Mouse (Mus musculus): ENCODE measurements around the gene Shc1.

DNA sequence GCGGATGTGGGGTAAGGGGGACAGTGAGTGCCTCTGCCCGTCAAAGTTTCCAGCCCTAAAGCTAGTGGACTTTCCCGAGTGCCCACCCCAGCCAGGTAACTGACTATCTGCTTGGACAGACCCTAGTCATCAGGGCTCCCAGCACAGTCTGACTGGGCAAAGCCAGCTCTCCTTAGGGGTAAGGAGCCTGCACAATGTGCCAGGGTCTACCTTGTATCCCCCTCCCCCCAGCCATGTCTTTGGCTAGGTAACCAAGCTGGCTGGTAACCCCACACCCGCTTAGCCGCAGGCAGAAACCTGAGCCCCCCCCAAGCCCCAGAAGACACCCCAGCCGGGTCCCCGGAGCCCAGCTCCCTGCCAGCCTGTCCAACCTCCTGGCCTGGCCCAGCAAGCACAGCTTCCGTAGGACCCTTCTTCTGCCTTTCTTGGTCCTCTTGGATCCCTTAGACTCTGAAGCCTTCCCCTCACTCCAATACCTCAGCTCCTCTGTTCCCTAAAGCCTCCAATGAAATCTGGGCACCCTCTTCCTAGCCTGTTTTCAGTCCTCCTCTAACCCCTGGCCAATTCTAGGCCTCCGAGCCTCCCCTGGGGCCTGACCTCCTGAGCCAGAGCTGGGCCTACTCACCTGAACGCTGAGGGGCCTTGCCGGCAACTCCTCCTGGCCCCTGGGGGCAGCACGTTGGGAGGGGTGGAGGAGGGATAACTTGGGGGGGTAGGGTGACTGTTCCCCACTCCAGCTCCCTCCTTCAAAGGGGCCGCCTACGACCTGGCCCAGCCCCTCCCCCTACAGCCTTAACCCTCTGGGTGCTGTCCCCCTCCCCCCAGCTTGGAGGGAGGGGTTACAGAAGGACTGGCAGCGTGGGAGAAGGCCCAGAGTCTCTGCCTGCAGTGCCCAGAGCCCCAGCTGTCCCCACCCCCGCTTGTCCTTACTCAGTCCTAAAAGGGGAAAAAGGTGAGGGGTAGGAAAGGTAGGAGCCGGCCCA, 31.5 kb upstream of the Shc1 start:
- no peak for TF ChIP-seq ZNF384 (IDR thresholded peaks at IDR 0.05; ENCODE audit: low read depth, low read length)
- peak; percentile 58; the same call in 1 of the 2 replicates for TF ChIP-seq HCFC1 (IDR thresholded peaks at IDR 0.05; ENCODE audit: low read depth, low read length)
- no peak for TF ChIP-seq CHD1 (IDR thresholded peaks at IDR 0.05; ENCODE audit: low read depth, low read length)
- peak; percentile 18; the same call in 1 of the 2 replicates for TF ChIP-seq POLR2A (IDR thresholded peaks at IDR 0.05; ENCODE audit: low read depth, low read length)
- TF ChIP-seq RCOR1 (conservative IDR thresholded peaks at IDR 0.05; ENCODE audit: low read depth, low read length): 0 out of 2 replicates have a peak, but pooled peaks have one; percentile 27
- peak; percentile 89 for TF ChIP-seq MAZ (IDR thresholded peaks at IDR 0.05; ENCODE audit: low read depth, low read length)
- no peak for TF ChIP-seq POLR2AphosphoS2 (IDR thresholded peaks at IDR 0.05; ENCODE audit: low read depth, low read length)
- TF ChIP-seq ZC3H11A (IDR thresholded peaks at IDR 0.05; ENCODE audit: low read depth, low read length): no peak
- no peak for TF ChIP-seq CTCF (conservative IDR thresholded peaks at IDR 0.05 in 1 of 2, IDR thresholded peaks at IDR 0.05 in 1 of 2; ENCODE audit: low read depth in 2 of 2, low read length in 2 of 2)
